Mouse (Mus musculus): ENCODE results near the gene Nckap5. TPM values are rescaled to one million over a fixed set of nuclear protein-coding genes. Genes with fewer than 3 reads are reported as not detected.
A peak's percentile ranks its signal among the peaks of the same experiment; 100 is the strongest.

Nckap5 gene
- polyA plus RNA-seq, 1 experiment from 2014 or later = 6.9 TPM

DNA sequence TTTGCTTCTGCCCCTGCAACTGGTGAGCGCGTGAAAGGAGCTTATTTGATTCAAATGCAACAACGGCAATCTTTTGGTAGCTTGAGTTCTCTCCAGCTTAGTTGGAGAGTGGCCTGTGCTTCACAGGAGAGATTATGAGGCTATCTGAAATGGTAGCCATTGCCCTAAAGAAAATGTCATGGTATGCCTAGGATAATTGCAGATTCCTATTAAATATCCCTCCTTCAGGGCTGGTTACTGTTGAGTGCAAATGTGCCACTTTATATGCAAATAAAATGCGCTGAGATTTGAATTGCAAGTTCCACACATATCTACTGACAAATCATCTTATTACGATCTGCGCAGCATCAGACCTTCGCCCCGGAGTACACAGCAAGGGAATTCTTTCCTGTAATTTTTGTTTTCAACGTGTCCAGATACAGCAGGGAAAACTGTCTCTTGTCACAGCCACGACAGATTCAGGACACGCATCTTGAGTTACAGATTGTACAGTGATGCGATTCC, 272.8 kb downstream of the Nckap5 start:
- DNase-seq (ENCODE audit: low spot score) = no peak
- WGBS = 91% methylated on average over 12 of the region's 12 CpGs
- Histone ChIP-seq H3K27ac (replicated peaks) (no peak overlapping the region), H3K36me3 (replicated peaks) (no peaks in the 10 kb centered on the region), H3K9me3 (no peaks in the 10 kb centered on the region), H3K27me3 (replicated peaks; ENCODE audit: low read depth, poor library complexity, severe bottlenecking) (no peaks in the 10 kb centered on the region), H3K4me3 (no peak overlapping the region), H3K4me1 (peaks cover 7% of the 10 kb centered on the region; the same call in 1 of the 2 replicates)

- Histone ChIP-seq H3K27ac (replicated peaks) (no peak overlapping the region), H3K9me3 (no peaks in the 10 kb centered on the region), H3K27me3 (replicated peaks; ENCODE audit: low read depth, poor library complexity, severe bottlenecking) (no peaks in the 10 kb centered on the region), H3K4me3 (no peak overlapping the region), H3K36me3 (replicated peaks) (no peaks in the 10 kb centered on the region), H3K4me1 (no peaks in the 10 kb centered on the region)
- WGBS = 79% methylated on average over 7 of the region's 7 CpGs
- DNase-seq (ENCODE audit: low spot score) = no peak
Observed at GRCm38 (mm10) chr1:126547979-126548378, 282.6 kb downstream of the Nckap5 start.

DNA sequence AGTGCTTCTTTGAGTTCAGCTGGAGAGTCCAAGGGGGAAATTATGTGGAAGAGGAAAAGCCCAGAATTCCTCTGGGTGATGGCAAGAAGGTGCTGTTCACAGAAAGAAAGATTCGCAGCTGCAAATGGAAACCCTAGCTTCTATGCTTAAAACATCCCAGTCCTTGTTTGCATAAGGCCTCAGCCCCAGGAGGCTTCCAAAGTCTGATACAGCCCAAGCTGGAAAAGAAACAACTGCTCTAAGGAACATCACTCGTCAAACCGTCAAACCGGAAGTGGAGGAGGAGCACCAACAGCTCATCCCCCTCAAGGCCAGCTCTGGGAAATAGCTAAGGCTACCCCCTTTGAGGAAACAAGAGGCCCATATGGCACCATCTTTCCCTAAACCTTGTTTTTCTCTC, 286.1 kb downstream of the Nckap5 start:
- DNase-seq (ENCODE audit: low spot score) = no peak
- Histone ChIP-seq H3K4me1 (no peaks in the 10 kb centered on the region), H3K4me3 (no peak overlapping the region), H3K27me3 (replicated peaks; ENCODE audit: low read depth, poor library complexity, severe bottlenecking) (no peaks in the 10 kb centered on the region), H3K27ac (replicated peaks) (no peak overlapping the region), H3K9me3 (no peaks in the 10 kb centered on the region), H3K36me3 (replicated peaks) (no peaks in the 10 kb centered on the region)
- WGBS = 66% methylated on average over 4 of the region's 4 CpGs

GRCm38 (mm10) chr1:126537223-126537757, 293.3 kb downstream of the Nckap5 start:
- no peak for DNase-seq (ENCODE audit: low spot score)
- no peak overlapping the region for H3K4me3 ChIP-seq
- no peaks in the 10 kb centered on the region for H3K27me3 ChIP-seq (replicated peaks; ENCODE audit: low read depth, poor library complexity, severe bottlenecking)
- WGBS = 92% methylated on average over 6 of the region's 6 CpGs
- H3K27ac ChIP-seq (replicated peaks) = no peak overlapping the region
- no peaks in the 10 kb centered on the region for H3K36me3 ChIP-seq (replicated peaks)
- H3K4me1 ChIP-seq = no peaks in the 10 kb centered on the region
- H3K9me3 ChIP-seq = no peaks in the 10 kb centered on the region

- Histone ChIP-seq H3K9me3 (no peaks in the 10 kb centered on the region), H3K36me3 (replicated peaks) (no peaks in the 10 kb centered on the region), H3K27me3 (replicated peaks; ENCODE audit: low read depth, poor library complexity, severe bottlenecking) (no peaks in the 10 kb centered on the region), H3K27ac (replicated peaks) (no peak overlapping the region), H3K4me3 (no peak overlapping the region), H3K4me1 (no peaks in the 10 kb centered on the region)
- no peak for DNase-seq (ENCODE audit: low spot score)
- WGBS = 82% methylated on average over 1 of the region's 1 CpGs
Observed at GRCm38 (mm10) chr1:126535527-126535926, 295.1 kb downstream of the Nckap5 start.

GRCm38 (mm10) chr1:126534046-126534445, 296.6 kb downstream of the Nckap5 start:
- Histone ChIP-seq H3K27ac (replicated peaks) (no peak overlapping the region), H3K36me3 (replicated peaks) (no peaks in the 10 kb centered on the region), H3K4me1 (no peaks in the 10 kb centered on the region), H3K4me3 (no peak overlapping the region), H3K9me3 (no peaks in the 10 kb centered on the region), H3K27me3 (replicated peaks; ENCODE audit: low read depth, poor library complexity, severe bottlenecking) (no peaks in the 10 kb centered on the region)
- WGBS = 87% methylated on average over 2 of the region's 2 CpGs
- no peak for DNase-seq (ENCODE audit: low spot score)

- Histone ChIP-seq H3K27me3 (replicated peaks; ENCODE audit: low read depth, poor library complexity, severe bottlenecking) (no peaks in the 10 kb centered on the region), H3K36me3 (replicated peaks) (no peaks in the 10 kb centered on the region), H3K4me1 (no peaks in the 10 kb centered on the region), H3K9me3 (no peaks in the 10 kb centered on the region), H3K27ac (replicated peaks) (no peak overlapping the region), H3K4me3 (no peak overlapping the region)
- WGBS = 90% methylated on average over 7 of the region's 7 CpGs
- DNase-seq (ENCODE audit: low spot score) = no peak
Observed at GRCm38 (mm10) chr1:126528043-126528598, 302.5 kb downstream of the Nckap5 start.

DNA sequence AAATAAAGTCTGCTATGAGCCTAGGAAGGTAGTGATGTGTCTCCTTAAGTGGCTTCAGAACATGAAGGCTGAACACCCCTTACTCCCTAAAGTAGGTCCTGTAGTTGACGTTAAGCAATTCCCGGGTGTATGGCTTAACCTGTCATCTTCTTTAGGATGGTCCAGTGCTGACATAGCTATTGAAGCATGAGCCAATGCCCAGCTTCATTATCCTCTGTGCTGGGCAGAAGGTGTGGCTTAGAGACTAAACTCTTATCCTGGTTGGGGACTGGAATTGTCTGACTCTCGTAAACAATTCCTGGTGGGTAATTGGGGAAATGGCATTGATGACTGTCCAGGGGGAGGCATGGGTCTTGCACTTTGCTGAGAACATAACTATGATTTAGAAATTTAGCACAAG, 312.5 kb downstream of the Nckap5 start:
- DNase-seq (ENCODE audit: low spot score) = no peak
- no peaks in the 10 kb centered on the region for H3K36me3 ChIP-seq (replicated peaks)
- no peak overlapping the region for H3K4me3 ChIP-seq
- no peak overlapping the region for H3K27ac ChIP-seq (replicated peaks)
- H3K4me1 ChIP-seq = no peaks in the 10 kb centered on the region
- no peaks in the 10 kb centered on the region for H3K27me3 ChIP-seq (replicated peaks; ENCODE audit: low read depth, poor library complexity, severe bottlenecking)
- 81% methylated on average over 3 of the region's 3 CpGs for WGBS
- H3K9me3 ChIP-seq = no peaks in the 10 kb centered on the region

DNA sequence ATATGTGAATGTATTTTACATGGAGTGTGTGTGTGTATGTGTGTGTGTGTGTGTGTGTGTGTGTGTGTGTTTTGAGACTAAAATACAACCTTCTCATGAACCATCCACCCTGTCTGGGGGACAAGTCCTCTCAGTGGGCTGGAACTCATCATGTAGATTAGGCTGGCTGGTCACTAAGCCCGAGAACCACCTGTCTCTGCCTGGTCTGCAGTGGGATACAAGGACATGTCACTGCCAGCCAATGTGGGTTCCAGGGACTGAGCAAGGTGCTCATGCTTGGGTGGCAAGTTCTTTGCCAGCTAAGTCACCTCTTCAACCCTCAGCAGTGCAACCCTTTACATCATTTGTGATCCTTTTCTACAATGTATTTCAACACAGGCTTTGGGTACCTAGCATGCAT, 313.2 kb downstream of the Nckap5 start:
- Histone ChIP-seq H3K9me3 (no peaks in the 10 kb centered on the region), H3K36me3 (replicated peaks) (no peaks in the 10 kb centered on the region), H3K4me3 (no peak overlapping the region), H3K27ac (replicated peaks) (no peak overlapping the region), H3K27me3 (replicated peaks; ENCODE audit: low read depth, poor library complexity, severe bottlenecking) (no peaks in the 10 kb centered on the region), H3K4me1 (no peaks in the 10 kb centered on the region)
- DNase-seq (ENCODE audit: low spot score) = no peak
- WGBS = 85% methylated on average over 1 of the region's 1 CpGs

DNA sequence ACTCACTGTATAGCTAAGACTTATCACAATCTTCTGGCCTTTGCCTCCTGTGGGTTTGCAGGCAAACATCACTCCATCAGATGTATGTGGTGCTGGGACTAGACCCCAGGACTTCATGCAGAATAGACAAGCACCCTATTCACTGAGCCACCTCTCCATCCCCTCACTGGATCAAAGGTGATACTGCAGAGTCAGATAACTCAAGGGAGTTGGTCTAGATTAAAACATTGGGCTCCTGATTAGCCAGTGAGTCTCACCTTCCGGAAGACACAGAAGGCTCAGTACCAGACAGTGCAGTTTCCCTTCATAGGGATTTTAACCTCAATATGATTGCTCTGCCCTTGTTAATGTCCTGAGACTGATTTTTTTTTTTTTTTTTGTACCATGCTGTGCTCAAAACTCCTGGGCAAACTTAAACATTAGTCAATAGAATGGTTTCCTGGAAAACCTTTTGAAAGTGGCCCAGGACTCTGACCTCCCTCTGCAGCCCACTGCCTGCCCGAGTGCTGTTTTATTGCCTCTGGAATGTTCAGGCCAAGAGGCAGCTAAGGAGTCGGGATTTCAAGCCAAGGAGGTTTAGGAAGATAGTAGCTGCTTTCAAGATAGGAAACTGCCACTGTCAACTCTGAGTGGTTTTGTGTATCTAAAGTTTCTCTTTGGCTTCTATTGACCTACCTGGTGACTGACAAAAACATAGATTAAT, 315.4 kb downstream of the Nckap5 start:
- no peak overlapping the region for H3K4me3 ChIP-seq
- no peaks in the 10 kb centered on the region for H3K27me3 ChIP-seq (replicated peaks; ENCODE audit: low read depth, poor library complexity, severe bottlenecking)
- peaks cover 9% of the 10 kb centered on the region for H3K4me1 ChIP-seq
- no peaks in the 10 kb centered on the region for H3K9me3 ChIP-seq
- DNase-seq (ENCODE audit: low spot score) = no peak
- 65% methylated on average over 3 of the region's 3 CpGs for WGBS
- no peak overlapping the region for H3K27ac ChIP-seq (replicated peaks)
- no peaks in the 10 kb centered on the region for H3K36me3 ChIP-seq (replicated peaks)

DNA sequence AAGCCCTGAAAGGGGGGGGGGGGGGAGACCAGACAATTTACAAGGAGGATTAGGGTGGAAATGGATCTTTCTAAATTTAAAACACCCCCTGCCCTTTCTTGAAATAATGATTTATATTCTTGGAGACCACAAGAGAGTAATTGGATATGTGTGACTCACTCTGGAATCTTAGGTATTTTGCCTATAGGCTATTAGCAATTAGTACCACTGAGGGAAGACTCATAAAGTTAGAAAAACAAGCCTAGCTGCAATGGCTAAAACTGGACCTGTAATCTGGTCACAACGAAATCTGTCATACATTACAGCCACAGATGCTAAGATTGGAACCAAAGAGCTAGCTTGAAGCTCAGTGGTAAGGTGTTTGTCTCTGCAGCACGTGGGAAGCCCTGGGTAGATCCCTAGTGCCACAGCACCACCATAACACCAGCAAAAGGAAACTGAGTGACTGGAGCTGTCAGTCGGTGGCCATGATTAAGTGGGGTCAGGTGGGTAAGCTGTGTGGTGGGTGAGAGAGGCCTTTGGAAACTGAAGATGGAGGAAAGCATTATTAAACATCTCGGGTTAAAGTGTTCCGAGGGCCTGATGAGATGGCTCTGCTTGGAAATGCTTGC, 318.7 kb downstream of the Nckap5 start:
- Histone ChIP-seq H3K36me3 (replicated peaks) (no peaks in the 10 kb centered on the region), H3K4me3 (no peak overlapping the region), H3K4me1 (peaks cover 9% of the 10 kb centered on the region), H3K9me3 (no peaks in the 10 kb centered on the region), H3K27ac (replicated peaks) (0 out of 2 replicates have a peak overlapping the region, but pooled peaks have one; percentile 51), H3K27me3 (replicated peaks; ENCODE audit: low read depth, poor library complexity, severe bottlenecking) (no peaks in the 10 kb centered on the region)
- 37% methylated on average over 5 of the region's 5 CpGs for WGBS
- peak; percentile 19 for DNase-seq (ENCODE audit: low spot score)

GRCm38 (mm10) chr1:126504717-126505116, 325.9 kb downstream of the Nckap5 start:
- no peaks in the 10 kb centered on the region for H3K36me3 ChIP-seq (replicated peaks)
- H3K9me3 ChIP-seq = no peaks in the 10 kb centered on the region
- H3K27ac ChIP-seq (replicated peaks) = no peak overlapping the region
- no peaks in the 10 kb centered on the region for H3K4me1 ChIP-seq
- H3K27me3 ChIP-seq (replicated peaks; ENCODE audit: low read depth, poor library complexity, severe bottlenecking) = no peaks in the 10 kb centered on the region
- DNase-seq (ENCODE audit: low spot score) = no peak
- WGBS = 78% methylated on average over 4 of the region's 4 CpGs
- H3K4me3 ChIP-seq = no peak overlapping the region

- Histone ChIP-seq H3K27ac (replicated peaks) (no peak overlapping the region), H3K4me3 (no peak overlapping the region), H3K36me3 (replicated peaks) (no peaks in the 10 kb centered on the region), H3K4me1 (no peaks in the 10 kb centered on the region), H3K27me3 (replicated peaks; ENCODE audit: low read depth, poor library complexity, severe bottlenecking) (no peaks in the 10 kb centered on the region), H3K9me3 (no peaks in the 10 kb centered on the region)
- WGBS = 90% methylated on average over 2 of the region's 2 CpGs
- no peak for DNase-seq (ENCODE audit: low spot score)
Observed at GRCm38 (mm10) chr1:126502741-126503140, 327.9 kb downstream of the Nckap5 start.
